Mouse (Mus musculus) small intestine, adult 10 weeks (tissue): ENCODE measurements around the gene Gramd1a. TPM values are rescaled to one million over a fixed set of nuclear protein-coding genes. Genes with fewer than 3 reads are reported as not detected.

Source experiments
- polyA plus RNA-seq: library from polyadenylated mRNA; stranded (reverse); fragments of 350-450 nt; fragmentation: Illumina TruSeq; extraction: RNeasy Lipid Tissue Mini Kit (QIAGEN cat#74804); gene quantifications from one replicate; pipeline ENCODE4 v1.2.3, GENCODE M21; 2014; ENCODE audit warnings: low replicate concordance

Gene Gramd1a
- 3.9 TPM for polyA plus RNA-seq

DNA sequence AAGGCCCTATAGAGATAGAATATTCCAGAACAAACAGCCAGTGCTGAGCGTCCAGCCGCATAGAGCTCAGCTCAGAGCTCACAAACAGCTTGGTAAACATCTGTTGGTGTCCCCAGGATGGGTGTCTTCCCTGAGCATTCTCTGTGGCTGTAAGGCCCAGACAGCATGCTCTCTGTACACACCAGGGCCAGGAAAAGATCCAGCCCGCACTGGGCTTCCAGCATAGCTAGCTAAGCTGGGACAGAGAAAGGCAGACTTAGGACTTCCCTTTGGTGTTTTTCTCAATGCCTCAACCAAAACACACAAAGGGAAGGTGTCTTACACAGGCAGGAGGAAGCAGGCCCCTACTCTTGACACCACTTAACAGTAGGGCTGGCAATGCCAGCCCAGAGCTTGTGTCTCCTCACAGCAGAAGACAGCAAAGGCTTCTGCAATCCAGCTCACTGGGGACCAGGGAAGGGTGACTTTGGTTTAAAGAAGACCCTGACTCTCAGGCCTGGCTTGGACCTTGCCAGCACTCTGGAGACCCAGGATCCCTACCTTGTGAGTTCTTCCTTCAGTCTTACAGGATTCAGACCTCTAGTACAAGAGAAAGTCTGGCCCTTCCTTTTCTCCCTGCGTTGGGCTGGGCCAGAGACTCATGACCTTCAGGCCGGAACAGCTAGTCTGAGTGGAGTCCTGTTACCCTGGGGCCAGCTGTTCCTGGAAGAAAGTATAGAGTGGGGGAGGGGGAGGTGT is at the start of gene Gramd1a:
TSS of gene Gramd1a (minus strand) at position 601 of the 738 bp plus-strand sequence.

DNA sequence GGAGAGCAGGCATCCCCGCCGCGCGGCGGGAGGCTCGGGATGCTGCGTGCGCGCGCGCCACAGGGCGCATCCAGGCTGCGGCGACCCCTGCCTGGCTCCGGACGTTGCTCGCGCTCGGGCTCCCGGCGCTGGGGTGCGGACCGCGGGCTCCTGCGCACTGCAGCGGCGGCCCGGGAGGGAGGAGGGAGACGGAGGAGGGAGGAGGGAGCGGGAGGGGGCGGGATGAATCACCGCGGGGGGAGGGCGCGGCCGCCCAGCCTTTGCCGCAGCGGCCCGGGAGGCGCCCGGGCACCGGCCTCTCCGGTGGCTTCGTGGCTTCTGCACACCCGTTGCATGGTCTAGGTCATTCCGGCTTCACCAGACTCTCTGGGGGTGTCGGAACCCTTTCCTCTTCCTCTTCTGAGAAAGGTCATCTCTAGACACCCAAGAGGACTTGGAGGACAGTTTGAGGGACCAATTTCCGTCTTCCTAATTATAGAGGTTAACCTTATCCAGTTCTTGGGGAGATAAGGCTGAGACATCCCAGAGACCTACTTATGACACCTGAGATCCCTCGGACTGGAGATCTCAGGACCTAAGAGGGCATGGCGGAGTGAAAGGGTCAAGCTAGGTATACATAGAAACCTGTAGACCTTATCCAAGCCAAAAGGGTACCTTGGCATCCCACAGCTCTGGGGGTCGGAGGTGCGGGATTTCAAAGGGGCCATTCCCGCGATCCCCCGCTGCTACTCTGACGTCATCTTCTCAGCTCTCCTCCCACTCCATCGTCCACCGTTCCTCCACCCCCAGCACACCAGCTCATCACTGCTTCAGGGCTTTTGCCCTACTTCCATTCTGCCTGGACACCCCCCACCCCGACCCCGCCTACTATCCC is 28.6 kb downstream of the Gramd1a start, which contains the start of gene Scn1b:
TSS of gene Scn1b (minus strand) at position 153 of the 874 bp plus-strand sequence.

DNA sequence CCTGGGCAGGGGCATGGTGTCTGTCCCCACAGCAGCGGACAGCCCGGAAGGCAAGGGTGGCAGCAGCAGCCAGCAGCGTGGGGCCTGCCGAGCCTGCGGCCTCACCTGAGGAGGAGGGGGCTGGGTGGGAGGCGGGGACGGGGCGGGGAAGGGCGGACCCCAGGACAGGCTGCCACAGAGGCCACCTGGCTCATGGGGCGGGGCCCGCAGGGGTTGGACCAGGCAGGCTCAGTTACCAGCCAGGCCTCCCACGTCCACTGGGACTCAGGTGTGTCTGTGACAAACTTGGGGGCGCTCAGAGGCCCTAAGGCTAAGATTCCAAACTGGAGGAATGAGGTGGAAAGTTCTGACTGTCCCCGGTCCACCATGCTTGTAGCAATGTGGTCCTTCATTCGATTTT is 40.5 kb downstream of the Gramd1a start, which contains the start of gene Hpn:
TSS of gene Hpn (minus strand) at position 109 of the 400 bp plus-strand sequence.

Other genes with a start within 250 kb of the Gramd1a start
- gene Mag, start 241.0 kb downstream of the Gramd1a start, polyA plus RNA-seq: not detected
- 2.0 TPM for gene Hamp2, start 231.2 kb downstream of the Gramd1a start, polyA plus RNA-seq
- gene Hamp, start 211.9 kb downstream of the Gramd1a start, polyA plus RNA-seq: not detected
- gene Usf2, start 199.1 kb downstream of the Gramd1a start, polyA plus RNA-seq: 52.9 TPM
- 4.8 TPM for gene Lsr, start 182.4 kb downstream of the Gramd1a start, polyA plus RNA-seq
- gene Fam187b, start 182.1 kb downstream of the Gramd1a start, polyA plus RNA-seq: 4.1 TPM
- 0.93 TPM for gene Fxyd5, start 113.4 kb downstream of the Gramd1a start, polyA plus RNA-seq
- gene Fxyd7, start 104.4 kb downstream of the Gramd1a start, polyA plus RNA-seq: not detected
- 1.4 TPM for gene Fxyd1, start 98.7 kb downstream of the Gramd1a start, polyA plus RNA-seq
- 0.11 TPM for gene Lgi4, start 96.6 kb downstream of the Gramd1a start, polyA plus RNA-seq
- gene Fxyd3, start 79.2 kb downstream of the Gramd1a start, polyA plus RNA-seq: 7.4 TPM
- not detected for gene Hpn, start 40.6 kb downstream of the Gramd1a start, polyA plus RNA-seq
- not detected for gene Scn1b, start 28.9 kb downstream of the Gramd1a start, polyA plus RNA-seq
- gene Scgb2b2, start 134.6 kb upstream of the Gramd1a start, polyA plus RNA-seq: not detected
- not detected for gene Scgb1b2, start 135.9 kb upstream of the Gramd1a start, polyA plus RNA-seq
- not detected for gene Scgb2b3, start 206.2 kb upstream of the Gramd1a start, polyA plus RNA-seq
- not detected for gene Scgb1b3, start 219.7 kb upstream of the Gramd1a start, polyA plus RNA-seq